Mouse (Mus musculus) erythroblast, embryonic 14.5 days (primary cell): ENCODE results near the gene Ikbip.

Experiments used
- GATA1 ChIP-seq: IDR thresholded peaks from 2 replicates; pipeline ENCODE4 v1.6.1; 2012; ENCODE audit warnings: low read length, inconsistent platforms, mixed read lengths
- TAL1 ChIP-seq: IDR thresholded peaks from 3 replicates; pipeline ENCODE4 v1.6.1; 2012; ENCODE audit warnings: low read length, inconsistent platforms, mixed read lengths

DNA sequence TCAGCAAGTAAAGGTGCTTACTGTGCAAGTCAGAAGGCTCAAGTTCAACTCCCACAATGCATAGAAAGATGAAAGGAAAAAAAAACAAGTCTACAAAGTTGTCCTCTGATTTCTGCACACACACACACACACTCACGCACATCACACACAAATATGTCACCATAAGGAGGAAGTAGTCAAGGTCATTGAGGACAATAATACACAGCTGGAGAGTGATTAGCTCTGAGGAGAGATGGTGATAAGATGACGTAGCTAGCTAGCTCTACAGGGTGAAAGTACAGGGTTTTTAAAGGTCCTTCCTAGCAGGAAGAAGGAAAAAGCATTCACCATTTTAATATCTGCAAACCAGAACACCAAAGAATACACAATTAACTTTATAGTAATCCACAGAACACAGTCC lies 44.7 kb downstream of the Ikbip start:
- TF ChIP-seq TAL1, result no peak
- TF ChIP-seq GATA1, result no peak
